Mouse (Mus musculus): ENCODE data around the gene Cradd. TPM values are rescaled to one million over a fixed set of nuclear protein-coding genes. Genes with fewer than 3 reads are reported as not detected.
A peak's percentile ranks its signal among the peaks of the same experiment; 100 is the strongest.

Cradd gene
- polyA plus RNA-seq, 1 experiment = 9.5 TPM

DNA sequence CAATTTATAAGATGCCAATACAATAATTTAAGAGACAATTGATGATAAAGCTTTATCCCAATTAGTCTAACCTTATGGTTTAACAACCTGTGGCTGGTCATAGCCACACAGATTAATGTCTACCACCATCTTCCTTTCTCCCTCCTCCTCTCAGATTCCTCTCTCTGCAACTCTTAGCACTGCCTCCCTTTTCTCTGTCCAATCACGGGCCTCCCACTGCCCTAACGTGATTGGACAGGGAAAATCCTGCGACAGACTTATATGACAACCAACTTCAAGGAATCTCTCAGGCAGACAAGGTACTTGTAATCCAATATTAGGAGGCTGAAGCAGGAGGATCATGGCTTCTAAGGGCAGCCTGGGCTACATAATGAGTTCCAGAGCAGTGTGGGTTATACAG is 8.7 kb upstream of the Cradd start:
- H3K36me3 ChIP-seq (ENCODE audit: control insufficient read depth, insufficient read depth) = no peaks in the 10 kb centered on the region
- H3ac ChIP-seq (ENCODE audit: control insufficient read depth, insufficient read length) = no peak overlapping the region
- H3K27me3 ChIP-seq (ENCODE audit: control insufficient read depth, insufficient read depth, insufficient read length) = no peaks in the 10 kb centered on the region
- TF ChIP-seq E2F4 (IDR thresholded peaks at IDR 0.05; ENCODE audit: insufficient read depth) = no peak
- no peak overlapping the region for H3K4me3 ChIP-seq
- no peak overlapping the region for H3K4me2 ChIP-seq (ENCODE audit: low read depth)
- H3K79me2 ChIP-seq (ENCODE audit: control insufficient read depth, insufficient read depth) = no peaks in the 10 kb centered on the region

DNA sequence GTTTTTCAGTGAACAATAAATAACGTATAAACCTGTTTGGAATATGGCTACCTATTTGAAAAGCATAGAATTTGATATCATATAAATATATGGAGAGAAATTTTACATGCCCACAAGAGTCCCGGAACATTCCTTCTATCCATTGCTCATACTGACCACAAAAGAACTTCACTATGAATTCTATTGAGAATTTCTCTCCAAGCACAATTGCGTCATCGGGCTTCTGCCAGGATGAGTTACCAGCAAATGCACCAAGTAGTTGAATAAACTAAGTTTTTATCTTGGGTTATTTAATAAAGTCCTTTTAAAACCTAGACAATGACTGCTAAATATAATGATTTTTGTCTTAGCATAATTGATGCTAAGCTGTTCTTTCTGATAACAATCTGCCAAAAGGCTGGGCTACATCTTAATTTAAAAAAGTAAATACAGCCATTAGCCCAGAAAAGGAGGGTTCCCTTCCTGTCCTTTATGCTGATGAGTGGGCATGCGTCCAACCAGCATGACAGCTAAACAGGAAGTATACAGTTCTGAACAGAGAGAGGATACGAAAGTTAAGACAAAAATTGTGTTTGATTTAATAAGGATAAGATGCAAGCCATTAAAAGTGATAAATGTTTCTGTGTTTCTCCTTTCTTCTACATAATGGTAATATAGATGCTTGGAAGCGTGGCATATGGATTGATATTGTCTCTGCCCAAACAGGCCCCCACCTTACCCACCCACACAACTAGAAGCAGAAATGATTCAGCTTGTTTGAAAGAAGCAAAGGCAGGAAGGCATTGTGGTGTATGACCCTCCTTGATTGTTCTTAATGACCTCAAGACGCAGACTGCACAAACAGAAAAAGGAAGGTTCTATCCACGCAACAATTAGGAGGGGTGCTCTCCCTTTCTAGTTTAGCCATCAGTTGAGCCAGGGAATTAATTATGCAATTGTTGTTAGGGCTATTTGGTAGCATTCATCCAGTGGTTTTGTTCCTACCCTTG is 6.7 kb upstream of the Cradd start:
- no peaks in the 10 kb centered on the region for H3K27me3 ChIP-seq (ENCODE audit: control insufficient read depth, insufficient read depth, insufficient read length)
- peak; percentile 95 for TF ChIP-seq CEBPB (IDR thresholded peaks at IDR 0.05; ENCODE audit: insufficient read depth, poor library complexity, severe bottlenecking)
- TF ChIP-seq TCF12 (IDR thresholded peaks at IDR 0.05; ENCODE audit: insufficient read depth, poor library complexity, severe bottlenecking) = no peak
- no peak for TF ChIP-seq E2F4 (IDR thresholded peaks at IDR 0.05; ENCODE audit: insufficient read depth)
- TF ChIP-seq POLR2AphosphoS2 (IDR thresholded peaks at IDR 0.05; ENCODE audit: insufficient read length, low read depth) = no peak
- TF ChIP-seq REST (IDR thresholded peaks at IDR 0.05; ENCODE audit: insufficient read depth, insufficient read length) = no peak
- no peak for TF ChIP-seq MYOG (IDR thresholded peaks at IDR 0.05; ENCODE audit: control insufficient read depth in 1 of 3, insufficient read depth in 1 of 3, insufficient read length in 2 of 3, low read depth in 2 of 3)
- no peak for TF ChIP-seq MAX (IDR thresholded peaks at IDR 0.05; ENCODE audit: low read depth)
- no peaks in the 10 kb centered on the region for H3K79me2 ChIP-seq (ENCODE audit: control insufficient read depth, insufficient read depth)
- no peak overlapping the region for H3ac ChIP-seq (ENCODE audit: control insufficient read depth, insufficient read length)
- H3K4me2 ChIP-seq (ENCODE audit: low read depth) = peak overlapping the region; percentile 22
- H3K4me3 ChIP-seq = no peak overlapping the region
- no peaks in the 10 kb centered on the region for H3K36me3 ChIP-seq (ENCODE audit: control insufficient read depth, insufficient read depth)

DNA sequence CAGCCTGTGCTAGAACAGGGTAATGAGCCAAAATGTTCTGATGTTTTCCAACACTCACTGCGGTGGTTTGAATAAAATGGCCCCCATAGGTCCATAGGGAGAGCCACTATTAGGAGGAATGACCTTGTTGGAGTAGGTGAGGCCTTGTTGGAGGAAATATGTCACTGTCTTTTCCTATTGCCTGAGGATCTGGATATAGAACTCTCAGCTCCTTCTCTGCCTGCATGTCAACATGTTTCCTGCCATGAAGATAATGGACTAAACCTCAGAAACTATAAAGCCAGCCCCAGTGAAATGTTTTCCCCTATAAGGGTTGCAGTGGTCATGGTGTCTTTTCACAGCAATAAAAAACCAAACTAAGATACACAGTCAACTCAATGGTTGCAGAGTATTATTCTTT is 6.0 kb upstream of the Cradd start:
- H3K4me3 ChIP-seq = no peak overlapping the region
- peak overlapping the region; percentile 22 for H3K4me2 ChIP-seq (ENCODE audit: low read depth)
- no peaks in the 10 kb centered on the region for H3K27me3 ChIP-seq (ENCODE audit: control insufficient read depth, insufficient read depth, insufficient read length)
- no peaks in the 10 kb centered on the region for H3K36me3 ChIP-seq (ENCODE audit: control insufficient read depth, insufficient read depth)
- H3K79me2 ChIP-seq (ENCODE audit: control insufficient read depth, insufficient read depth) = no peaks in the 10 kb centered on the region
- no peak overlapping the region for H3ac ChIP-seq (ENCODE audit: control insufficient read depth, insufficient read length)
- TF ChIP-seq TCF12 (IDR thresholded peaks at IDR 0.05; ENCODE audit: insufficient read depth, poor library complexity, severe bottlenecking) = no peak
- TF ChIP-seq E2F4 (IDR thresholded peaks at IDR 0.05; ENCODE audit: insufficient read depth) = no peak
- no peak for TF ChIP-seq POLR2A (IDR thresholded peaks at IDR 0.05; ENCODE audit: insufficient read length, low read depth)

DNA sequence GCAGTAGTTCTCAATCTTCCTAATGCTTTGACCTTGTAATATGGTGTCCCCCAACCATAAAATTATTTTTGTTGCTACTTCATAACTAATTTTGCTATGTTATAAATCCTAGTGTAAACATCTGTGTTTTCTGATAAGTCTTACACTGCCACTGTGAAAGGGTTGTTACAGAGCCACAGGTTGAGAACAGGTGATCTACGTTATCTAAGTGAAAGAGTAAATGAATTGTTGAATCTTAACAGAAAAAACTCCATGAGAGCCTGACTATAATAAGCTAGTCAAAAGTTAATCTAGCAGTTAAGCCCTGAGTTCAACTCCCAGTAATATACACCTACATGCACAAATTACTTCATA is 322 bp upstream of the Cradd start:
- H3K79me2 ChIP-seq (ENCODE audit: control insufficient read depth, insufficient read depth) = no peaks in the 10 kb centered on the region
- TF ChIP-seq TCF12 (IDR thresholded peaks at IDR 0.05; ENCODE audit: insufficient read depth, poor library complexity, severe bottlenecking) = no peak
- no peak for TF ChIP-seq MYOD1 (IDR thresholded peaks at IDR 0.05; ENCODE audit: control insufficient read depth in 1 of 3, insufficient read length in 2 of 3, low read depth in 2 of 3)
- no peak for TF ChIP-seq POLR2AphosphoS2 (IDR thresholded peaks at IDR 0.05; ENCODE audit: insufficient read length, low read depth)
- no peak for TF ChIP-seq POLR2A (IDR thresholded peaks at IDR 0.05; ENCODE audit: insufficient read length, low read depth)
- no peak for TF ChIP-seq MYOG (IDR thresholded peaks at IDR 0.05; ENCODE audit: control insufficient read depth in 1 of 3, insufficient read depth in 1 of 3, insufficient read length in 2 of 3, low read depth in 2 of 3)
- no peak for TF ChIP-seq E2F4 (IDR thresholded peaks at IDR 0.05; ENCODE audit: insufficient read depth)
- no peak for TF ChIP-seq TCF3 (IDR thresholded peaks at IDR 0.05; ENCODE audit: insufficient read length, low read depth)
- no peak for TF ChIP-seq CEBPB (IDR thresholded peaks at IDR 0.05; ENCODE audit: insufficient read depth, poor library complexity, severe bottlenecking)
- no peak for TF ChIP-seq REST (IDR thresholded peaks at IDR 0.05; ENCODE audit: insufficient read depth, insufficient read length)
- no peak for TF ChIP-seq MAX (IDR thresholded peaks at IDR 0.05; ENCODE audit: low read depth)
- no peak for TF ChIP-seq USF1 (IDR thresholded peaks at IDR 0.05; ENCODE audit: low read depth)
- TF ChIP-seq SRF (IDR thresholded peaks at IDR 0.05; ENCODE audit: control insufficient read depth, insufficient read length, low read depth) = no peak
- no peaks in the 10 kb centered on the region for H3K27me3 ChIP-seq (ENCODE audit: control insufficient read depth, insufficient read depth, insufficient read length)
- peak overlapping the region; percentile 97 for H3K4me2 ChIP-seq (ENCODE audit: low read depth)
- peak overlapping the region; percentile 1 for H3ac ChIP-seq (ENCODE audit: control insufficient read depth, insufficient read length)
- H3K4me3 ChIP-seq = peak overlapping the region; percentile 81
- H3K36me3 ChIP-seq (ENCODE audit: control insufficient read depth, insufficient read depth) = no peaks in the 10 kb centered on the region

DNA sequence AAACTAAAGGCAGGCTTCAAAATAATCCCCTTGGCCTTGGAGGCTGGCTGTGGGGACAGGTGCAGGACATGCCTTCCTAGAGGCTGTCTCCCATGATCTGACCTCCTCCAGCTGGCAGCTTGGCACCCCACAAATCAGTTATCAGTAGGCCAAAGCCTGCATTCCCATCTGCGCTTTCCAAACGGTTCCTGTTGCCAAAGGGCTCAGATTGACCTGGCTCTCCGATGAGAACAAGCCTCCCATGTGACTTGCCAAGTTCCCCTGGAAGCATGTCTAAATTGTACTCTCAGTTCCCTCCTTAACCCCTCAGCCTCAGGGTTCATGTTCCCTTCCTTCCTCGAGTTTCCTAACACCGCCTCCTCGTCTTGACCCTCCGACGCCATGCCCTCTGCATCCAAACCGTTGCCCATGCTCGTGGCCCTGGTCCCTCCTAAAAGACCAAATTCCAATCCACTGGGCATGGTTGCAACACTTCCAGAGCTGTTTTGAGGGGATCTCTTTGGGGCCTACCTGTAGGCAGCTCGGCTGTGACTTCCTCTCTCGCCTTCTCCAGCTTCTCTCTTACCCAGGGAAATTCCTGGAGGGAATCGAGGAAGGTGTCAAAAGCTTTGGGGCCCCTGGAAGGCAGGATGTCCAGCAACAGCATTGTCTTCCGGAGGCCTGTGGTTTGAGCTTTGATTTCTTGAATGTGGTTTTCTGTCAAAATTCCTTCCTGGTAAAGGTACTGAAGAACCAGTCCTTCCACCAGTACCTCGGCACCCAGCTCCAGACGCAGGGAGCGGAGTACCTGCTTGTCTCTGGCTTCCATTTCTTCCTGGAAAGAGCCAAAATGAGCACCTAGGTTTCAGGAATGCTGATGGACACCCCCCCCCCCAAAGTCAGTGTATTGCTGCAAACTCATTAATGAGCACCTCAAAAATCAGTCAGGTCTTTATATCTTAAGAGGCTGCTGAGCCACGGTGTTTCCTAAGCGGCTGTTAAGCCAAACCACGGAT is 1.6 kb downstream of the Cradd start:
- Histone ChIP-seq H3ac (ENCODE audit: control insufficient read depth, insufficient read length) (no peak overlapping the region), H3K36me3 (ENCODE audit: control insufficient read depth, insufficient read depth) (no peaks in the 10 kb centered on the region), H3K27me3 (ENCODE audit: control insufficient read depth, insufficient read depth, insufficient read length) (no peaks in the 10 kb centered on the region), H3K4me3 (peak overlapping the region; percentile 81), H3K4me2 (ENCODE audit: low read depth) (peak overlapping the region; percentile 97), H3K79me2 (ENCODE audit: control insufficient read depth, insufficient read depth) (no peaks in the 10 kb centered on the region)
- peak; percentile 68 to 97 (median 89) for TF ChIP-seq MYOG (IDR thresholded peaks at IDR 0.05; ENCODE audit: control insufficient read depth in 1 of 3, insufficient read depth in 1 of 3, insufficient read length in 2 of 3, low read depth in 2 of 3)
- TF ChIP-seq USF1 (IDR thresholded peaks at IDR 0.05; ENCODE audit: low read depth) = no peak
- no peak for TF ChIP-seq E2F4 (IDR thresholded peaks at IDR 0.05; ENCODE audit: insufficient read depth)
- peak; percentile 71 for TF ChIP-seq TCF12 (IDR thresholded peaks at IDR 0.05; ENCODE audit: insufficient read depth, poor library complexity, severe bottlenecking)
- no peak for TF ChIP-seq REST (IDR thresholded peaks at IDR 0.05; ENCODE audit: insufficient read depth, insufficient read length)
- no peak for TF ChIP-seq SRF (IDR thresholded peaks at IDR 0.05; ENCODE audit: control insufficient read depth, insufficient read length, low read depth)
- TF ChIP-seq MYOD1 (IDR thresholded peaks at IDR 0.05; ENCODE audit: control insufficient read depth in 1 of 3, insufficient read length in 2 of 3, low read depth in 2 of 3) = peak; percentile 79 to 96 (median 88)
- peak; percentile 77 for TF ChIP-seq TCF3 (IDR thresholded peaks at IDR 0.05; ENCODE audit: insufficient read length, low read depth)
- no peak for TF ChIP-seq MAX (IDR thresholded peaks at IDR 0.05; ENCODE audit: low read depth)
- TF ChIP-seq POLR2A (IDR thresholded peaks at IDR 0.05; ENCODE audit: insufficient read length, low read depth) = no peak
- TF ChIP-seq POLR2AphosphoS2 (IDR thresholded peaks at IDR 0.05; ENCODE audit: insufficient read length, low read depth) = no peak
- no peak for TF ChIP-seq CEBPB (IDR thresholded peaks at IDR 0.05; ENCODE audit: insufficient read depth, poor library complexity, severe bottlenecking)
